Mouse (Mus musculus): ENCODE measurements around the gene Ece1. TPM values are rescaled to one million over a fixed set of nuclear protein-coding genes. Genes with fewer than 3 reads are reported as not detected.

Ece1 gene
- polyA plus RNA-seq, 1 experiment from 2014 or later: 20.7 TPM

- H3K9ac ChIP-seq: no peak overlapping the region
- H3K4me2 ChIP-seq: no peak overlapping the region
- ATAC-seq (replicated peaks): no peak
- no peaks in the 10 kb centered on the region for H3K36me3 ChIP-seq (replicated peaks)
- no peaks in the 10 kb centered on the region for H3K9me3 ChIP-seq
- H3K4me3 ChIP-seq: no peak overlapping the region
- no peak overlapping the region for H3K27ac ChIP-seq
- H3K27me3 ChIP-seq (replicated peaks): no peaks in the 10 kb centered on the region
- peaks cover 30% of the 10 kb centered on the region for H3K4me1 ChIP-seq
- 50% methylated on average over 4 of the region's 4 CpGs for WGBS
These were observed 12.8 kb downstream of the Ece1 start for GRCm38 (mm10) chr4:137874826-137875225.

- no peak overlapping the region for H3K27ac ChIP-seq
- WGBS: 76% methylated on average over 9 of the region's 9 CpGs
These were observed 13.5 kb downstream of the Ece1 start for GRCm38 (mm10) chr4:137875466-137876092.

GRCm38 (mm10) chr4:137876834-137877233 lies 14.8 kb downstream of the Ece1 start:
- H3K4me1 ChIP-seq: peaks cover 27% of the 10 kb centered on the region
- H3K27me3 ChIP-seq (replicated peaks): no peaks in the 10 kb centered on the region
- H3K36me3 ChIP-seq (replicated peaks): no peaks in the 10 kb centered on the region
- H3K27ac ChIP-seq: no peak overlapping the region
- WGBS: 54% methylated on average over 6 of the region's 6 CpGs
- no peak overlapping the region for H3K9ac ChIP-seq
- H3K4me3 ChIP-seq: no peak overlapping the region
- no peaks in the 10 kb centered on the region for H3K9me3 ChIP-seq
- ATAC-seq (replicated peaks): no peak
- H3K4me2 ChIP-seq: no peak overlapping the region

More at GRCm38 (mm10) chr4:137875466-137876092, 13.5 kb downstream of the Ece1 start:
- ATAC-seq (replicated peaks): no peak
- no peak overlapping the region for H3K4me3 ChIP-seq
- H3K36me3 ChIP-seq (replicated peaks): no peaks in the 10 kb centered on the region
- H3K4me1 ChIP-seq: peaks cover 27% of the 10 kb centered on the region
- H3K9me3 ChIP-seq: no peaks in the 10 kb centered on the region
- no peak overlapping the region for H3K9ac ChIP-seq
- H3K27me3 ChIP-seq (replicated peaks): no peaks in the 10 kb centered on the region
- no peak overlapping the region for H3K4me2 ChIP-seq

- Histone ChIP-seq H3K9ac (no peak overlapping the region), H3K27ac (no peak overlapping the region), H3K27me3 (replicated peaks) (no peaks in the 10 kb centered on the region), H3K4me1 (peaks cover 28% of the 10 kb centered on the region), H3K4me3 (no peak overlapping the region), H3K4me2 (no peak overlapping the region), H3K9me3 (no peaks in the 10 kb centered on the region), H3K36me3 (replicated peaks) (no peaks in the 10 kb centered on the region)
- ATAC-seq (replicated peaks): no peak
- WGBS: 5% methylated on average over 4 of the region's 4 CpGs
These were observed 15.4 kb downstream of the Ece1 start for GRCm38 (mm10) chr4:137877432-137877881.

GRCm38 (mm10) chr4:137879383-137880156 lies 17.5 kb downstream of the Ece1 start:
- H3K4me2 ChIP-seq: no peak overlapping the region
- peaks cover 36% of the 10 kb centered on the region for H3K4me1 ChIP-seq
- no peaks in the 10 kb centered on the region for H3K36me3 ChIP-seq (replicated peaks)
- no peak overlapping the region for H3K4me3 ChIP-seq
- ATAC-seq (replicated peaks): no peak
- H3K27ac ChIP-seq: no peak overlapping the region
- WGBS: 81% methylated on average over 8 of the region's 8 CpGs
- H3K9ac ChIP-seq: no peak overlapping the region
- H3K9me3 ChIP-seq: no peaks in the 10 kb centered on the region
- H3K27me3 ChIP-seq (replicated peaks): no peaks in the 10 kb centered on the region

GRCm38 (mm10) chr4:137881445-137881844 lies 19.4 kb downstream of the Ece1 start:
- Histone ChIP-seq H3K36me3 (replicated peaks) (no peaks in the 10 kb centered on the region), H3K9ac (no peak overlapping the region), H3K9me3 (no peaks in the 10 kb centered on the region), H3K4me3 (no peak overlapping the region), H3K27me3 (replicated peaks) (no peaks in the 10 kb centered on the region), H3K27ac (no peak overlapping the region), H3K4me2 (no peak overlapping the region), H3K4me1 (peaks cover 22% of the 10 kb centered on the region)
- ATAC-seq (replicated peaks): no peak
- whole genome bisulfite sequencing: 77% methylated on average over 8 of the region's 8 CpGs

GRCm38 (mm10) chr4:137882663-137883062 lies 20.6 kb downstream of the Ece1 start:
- ATAC-seq (replicated peaks): no peak
- Histone ChIP-seq H3K4me2 (no peak overlapping the region), H3K9ac (no peak overlapping the region), H3K9me3 (no peaks in the 10 kb centered on the region), H3K36me3 (replicated peaks) (no peaks in the 10 kb centered on the region), H3K4me3 (no peak overlapping the region), H3K27me3 (replicated peaks) (no peaks in the 10 kb centered on the region), H3K27ac (no peak overlapping the region), H3K4me1 (peaks cover 17% of the 10 kb centered on the region)
- 52% methylated on average over 9 of the region's 9 CpGs for whole genome bisulfite sequencing

- Histone ChIP-seq H3K9ac (no peak overlapping the region), H3K9me3 (no peaks in the 10 kb centered on the region), H3K27ac (no peak overlapping the region), H3K4me1 (peaks cover 16% of the 10 kb centered on the region), H3K4me3 (no peak overlapping the region), H3K4me2 (no peak overlapping the region), H3K36me3 (replicated peaks) (no peaks in the 10 kb centered on the region), H3K27me3 (replicated peaks) (no peaks in the 10 kb centered on the region)
- ATAC-seq (replicated peaks): no peak
- 88% methylated on average over 8 of the region's 8 CpGs for WGBS
These were observed 21.6 kb downstream of the Ece1 start for GRCm38 (mm10) chr4:137883513-137884150.

GRCm38 (mm10) chr4:137887337-137887992 lies 25.4 kb downstream of the Ece1 start:
- H3K36me3 ChIP-seq (replicated peaks): no peaks in the 10 kb centered on the region
- H3K9ac ChIP-seq: no peak overlapping the region
- no peaks in the 10 kb centered on the region for H3K9me3 ChIP-seq
- H3K27me3 ChIP-seq (replicated peaks): no peaks in the 10 kb centered on the region
- no peak overlapping the region for H3K27ac ChIP-seq
- no peak for ATAC-seq (replicated peaks)
- H3K4me1 ChIP-seq: peaks cover 40% of the 10 kb centered on the region
- WGBS: 84% methylated on average over 10 of the region's 10 CpGs
- no peak overlapping the region for H3K4me3 ChIP-seq
- H3K4me2 ChIP-seq: no peak overlapping the region

GRCm38 (mm10) chr4:137887993-137888388 lies 26.0 kb downstream of the Ece1 start:
- Histone ChIP-seq H3K4me2 (no peak overlapping the region), H3K27me3 (replicated peaks) (no peaks in the 10 kb centered on the region), H3K4me3 (no peak overlapping the region), H3K9ac (no peak overlapping the region), H3K4me1 (peaks cover 40% of the 10 kb centered on the region), H3K9me3 (no peaks in the 10 kb centered on the region), H3K27ac (no peak overlapping the region), H3K36me3 (replicated peaks) (no peaks in the 10 kb centered on the region)
- WGBS: 86% methylated on average over 8 of the region's 8 CpGs
- no peak for ATAC-seq (replicated peaks)

GRCm38 (mm10) chr4:137890596-137890995 lies 28.6 kb downstream of the Ece1 start:
- Histone ChIP-seq H3K9ac (no peak overlapping the region), H3K4me2 (no peak overlapping the region), H3K9me3 (no peaks in the 10 kb centered on the region), H3K4me1 (peaks cover 40% of the 10 kb centered on the region), H3K27ac (peak overlapping the region; percentile 86), H3K36me3 (replicated peaks) (no peaks in the 10 kb centered on the region), H3K27me3 (replicated peaks) (no peaks in the 10 kb centered on the region), H3K4me3 (no peak overlapping the region)
- ATAC-seq (replicated peaks): no peak
- 83% methylated on average over 4 of the region's 4 CpGs for WGBS

- peaks cover 46% of the 10 kb centered on the region for H3K4me1 ChIP-seq
- H3K4me2 ChIP-seq: peak overlapping the region; percentile 36; the same call in 1 of the 2 replicates
- no peak overlapping the region for H3K9ac ChIP-seq
- 7% methylated on average over 4 of the region's 4 CpGs for WGBS
- no peaks in the 10 kb centered on the region for H3K27me3 ChIP-seq (replicated peaks)
- H3K27ac ChIP-seq: peak overlapping the region; percentile 86
- no peaks in the 10 kb centered on the region for H3K9me3 ChIP-seq
- ATAC-seq (replicated peaks): peak; percentile 53
- H3K36me3 ChIP-seq (replicated peaks): no peaks in the 10 kb centered on the region
- H3K4me3 ChIP-seq: no peak overlapping the region
These were observed 29.6 kb downstream of the Ece1 start for GRCm38 (mm10) chr4:137891553-137892145.

Data from midbrain, embryonic 15.5 days (tissue).